Mouse (Mus musculus): ENCODE data around the gene Nt5dc2. TPM values are rescaled to one million over a fixed set of nuclear protein-coding genes. Genes with fewer than 3 reads are reported as not detected.

Nt5dc2 gene
- polyA plus RNA-seq, 1 experiment from 2014 or later: 458 TPM

- H3K36me3 ChIP-seq (ENCODE audit: control insufficient read depth, insufficient read depth, low read length): peaks cover 40% of the 10 kb centered on the region
- 88% methylated on average over 13 of the region's 13 CpGs for WGBS
- no peaks in the 10 kb centered on the region for H3K27me3 ChIP-seq (ENCODE audit: control insufficient read depth, insufficient read depth, low read length)
- DNase-seq (ENCODE audit: low spot score) (no peak), ATAC-seq (ENCODE audit: low FRiP score) (no peak)
- no peak overlapping the region for H3K4me2 ChIP-seq (replicated peaks; ENCODE audit: low read depth, low read length)
- no peak overlapping the region for H3K9ac ChIP-seq (ENCODE audit: low read depth, low read length)
- H3K4me1 ChIP-seq (replicated peaks; ENCODE audit: control insufficient read depth, insufficient read depth, low read length): no peaks in the 10 kb centered on the region
- no peak overlapping the region for H3K27ac ChIP-seq (ENCODE audit: low read depth, low read length)
- H3K4me3 ChIP-seq (ENCODE audit: low read depth, low read length): no peak overlapping the region
- H3K9me3 ChIP-seq (ENCODE audit: control insufficient read depth, low read length): no peaks in the 10 kb centered on the region
Observed at GRCm38 (mm10) chr14:31170963-31171362, 40.1 kb downstream of the Nt5dc2 start.

GRCm38 (mm10) chr14:31171386-31171785, 40.5 kb downstream of the Nt5dc2 start:
- H3K4me1 ChIP-seq (replicated peaks; ENCODE audit: control insufficient read depth, insufficient read depth, low read length): no peaks in the 10 kb centered on the region
- peaks cover 44% of the 10 kb centered on the region for H3K36me3 ChIP-seq (ENCODE audit: control insufficient read depth, insufficient read depth, low read length)
- DNase-seq (ENCODE audit: low spot score): no peak
- H3K4me2 ChIP-seq (replicated peaks; ENCODE audit: low read depth, low read length): no peak overlapping the region
- H3K27ac ChIP-seq (ENCODE audit: low read depth, low read length): no peak overlapping the region
- no peaks in the 10 kb centered on the region for H3K27me3 ChIP-seq (ENCODE audit: control insufficient read depth, insufficient read depth, low read length)
- no peaks in the 10 kb centered on the region for H3K9me3 ChIP-seq (ENCODE audit: control insufficient read depth, low read length)
- no peak overlapping the region for H3K9ac ChIP-seq (ENCODE audit: low read depth, low read length)
- no peak for ATAC-seq (ENCODE audit: low FRiP score)
- no peak overlapping the region for H3K4me3 ChIP-seq (ENCODE audit: low read depth, low read length)
- 90% methylated on average over 11 of the region's 11 CpGs for WGBS

DNA sequence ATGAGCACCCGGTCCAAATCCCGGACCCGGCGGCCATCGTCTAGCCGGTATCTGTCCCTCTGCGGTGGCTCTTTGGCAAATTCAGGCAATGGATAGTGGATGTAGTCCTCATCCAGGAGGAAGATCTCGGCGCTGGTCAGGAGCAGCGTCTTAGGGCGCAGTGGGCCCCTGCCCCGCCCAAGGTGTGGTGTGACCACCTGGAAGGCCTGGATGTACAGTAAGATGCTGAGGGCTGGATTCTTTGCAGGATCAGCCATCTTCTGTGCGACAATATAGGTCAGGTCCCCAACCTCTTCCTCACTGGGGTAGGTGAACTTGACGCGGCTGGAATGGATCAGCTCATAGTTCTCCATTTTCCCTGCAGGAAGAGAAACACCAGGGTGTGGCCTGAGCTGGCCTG, 41.0 kb downstream of the Nt5dc2 start:
- no peaks in the 10 kb centered on the region for H3K4me1 ChIP-seq (replicated peaks; ENCODE audit: control insufficient read depth, insufficient read depth, low read length)
- H3K9ac ChIP-seq (ENCODE audit: low read depth, low read length): no peak overlapping the region
- H3K4me2 ChIP-seq (replicated peaks; ENCODE audit: low read depth, low read length): no peak overlapping the region
- DNase-seq (ENCODE audit: low spot score) (no peak), ATAC-seq (ENCODE audit: low FRiP score) (no peak)
- 96% methylated on average over 15 of the region's 15 CpGs for WGBS
- H3K27ac ChIP-seq (ENCODE audit: low read depth, low read length): no peak overlapping the region
- no peaks in the 10 kb centered on the region for H3K9me3 ChIP-seq (ENCODE audit: control insufficient read depth, low read length)
- peaks cover 48% of the 10 kb centered on the region for H3K36me3 ChIP-seq (ENCODE audit: control insufficient read depth, insufficient read depth, low read length)
- no peaks in the 10 kb centered on the region for H3K27me3 ChIP-seq (ENCODE audit: control insufficient read depth, insufficient read depth, low read length)
- no peak overlapping the region for H3K4me3 ChIP-seq (ENCODE audit: low read depth, low read length)

DNA sequence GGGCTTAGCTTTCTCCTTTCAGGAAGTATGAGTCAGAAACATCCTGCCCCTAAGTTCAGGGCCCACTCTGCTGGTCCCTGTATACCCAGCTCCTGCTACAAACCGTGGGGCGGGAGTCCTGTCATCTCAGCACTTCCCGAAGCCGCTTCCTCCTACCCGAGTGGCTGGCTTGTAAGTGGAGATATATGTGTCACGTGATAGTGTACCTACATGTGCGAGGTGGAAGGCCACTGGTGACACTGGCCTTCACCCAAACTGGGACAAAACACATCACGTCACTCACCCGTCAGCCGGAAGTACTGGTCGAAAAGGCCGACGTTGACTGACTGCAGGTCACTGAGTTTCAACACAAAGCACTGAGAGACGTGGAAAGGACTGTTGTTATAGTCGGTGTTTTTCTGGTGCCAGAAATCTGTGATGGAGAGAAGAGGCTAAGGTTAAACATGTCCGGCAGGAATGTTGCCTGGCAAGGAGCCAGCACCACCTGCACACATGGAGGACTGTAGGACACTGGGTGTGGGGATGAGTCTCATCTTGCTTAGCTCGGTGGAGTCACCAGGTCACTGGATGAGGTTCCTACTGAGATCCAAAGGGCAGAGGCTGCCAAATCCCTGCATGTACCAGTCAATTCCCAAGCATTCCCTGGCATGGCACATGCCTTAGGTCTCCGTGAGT, 42.1 kb downstream of the Nt5dc2 start:
- ATAC-seq (ENCODE audit: low FRiP score) (no peak), DNase-seq (ENCODE audit: low spot score) (no peak)
- Histone ChIP-seq H3K4me2 (replicated peaks; ENCODE audit: low read depth, low read length) (no peak overlapping the region), H3K9ac (ENCODE audit: low read depth, low read length) (no peak overlapping the region), H3K9me3 (ENCODE audit: control insufficient read depth, low read length) (no peaks in the 10 kb centered on the region), H3K4me1 (replicated peaks; ENCODE audit: control insufficient read depth, insufficient read depth, low read length) (no peaks in the 10 kb centered on the region), H3K4me3 (ENCODE audit: low read depth, low read length) (no peak overlapping the region), H3K27ac (ENCODE audit: low read depth, low read length) (no peak overlapping the region), H3K36me3 (ENCODE audit: control insufficient read depth, insufficient read depth, low read length) (peaks cover 52% of the 10 kb centered on the region), H3K27me3 (ENCODE audit: control insufficient read depth, insufficient read depth, low read length) (no peaks in the 10 kb centered on the region)
- 90% methylated on average over 18 of the region's 18 CpGs for WGBS

DNA sequence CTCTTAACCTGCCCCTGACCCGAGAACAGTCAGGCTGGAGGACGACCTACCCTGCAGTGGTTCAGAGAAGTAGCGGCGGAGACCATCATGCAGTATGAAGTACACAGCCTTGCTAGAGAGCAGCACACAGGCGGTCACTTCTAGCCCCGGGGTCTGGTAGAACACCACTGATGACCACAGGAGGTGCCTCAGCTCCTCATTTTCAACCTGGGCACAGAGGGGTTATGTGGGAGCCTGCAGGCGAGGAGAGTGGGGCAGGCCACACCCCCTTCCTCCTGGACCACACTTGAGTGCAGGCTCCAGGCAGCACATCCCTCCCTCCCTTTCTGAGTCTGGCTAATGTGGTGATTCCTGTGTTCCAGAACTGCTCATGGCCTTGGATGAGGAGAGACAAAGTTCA, 42.7 kb downstream of the Nt5dc2 start:
- no peaks in the 10 kb centered on the region for H3K4me1 ChIP-seq (replicated peaks; ENCODE audit: control insufficient read depth, insufficient read depth, low read length)
- WGBS: 92% methylated on average over 7 of the region's 7 CpGs
- H3K36me3 ChIP-seq (ENCODE audit: control insufficient read depth, insufficient read depth, low read length): peaks cover 52% of the 10 kb centered on the region
- no peaks in the 10 kb centered on the region for H3K9me3 ChIP-seq (ENCODE audit: control insufficient read depth, low read length)
- no peak overlapping the region for H3K4me3 ChIP-seq (ENCODE audit: low read depth, low read length)
- no peak overlapping the region for H3K9ac ChIP-seq (ENCODE audit: low read depth, low read length)
- H3K27me3 ChIP-seq (ENCODE audit: control insufficient read depth, insufficient read depth, low read length): no peaks in the 10 kb centered on the region
- H3K4me2 ChIP-seq (replicated peaks; ENCODE audit: low read depth, low read length): no peak overlapping the region
- no peak for DNase-seq (ENCODE audit: low spot score)
- no peak overlapping the region for H3K27ac ChIP-seq (ENCODE audit: low read depth, low read length)
- no peak for ATAC-seq (ENCODE audit: low FRiP score)

DNA sequence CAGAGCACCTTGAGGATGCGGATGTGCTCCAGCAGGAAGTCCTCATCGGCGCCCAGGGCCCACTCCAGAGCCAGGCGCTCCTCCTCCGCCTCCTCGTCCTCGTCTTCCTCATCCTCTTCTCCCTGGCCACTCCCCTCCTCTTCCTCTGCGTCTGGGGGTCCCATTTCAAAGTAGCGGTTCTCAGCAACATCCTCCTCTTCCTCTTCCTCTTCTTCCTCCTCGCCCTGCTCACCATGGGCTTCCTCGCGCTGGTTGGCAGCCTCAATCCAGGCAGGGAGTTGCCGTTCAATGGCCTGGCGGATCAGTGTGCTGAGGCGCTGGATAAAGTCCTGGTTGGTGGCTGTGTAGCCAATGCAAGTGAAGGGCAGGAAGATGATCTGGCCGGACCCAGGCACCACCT, 46.4 kb downstream of the Nt5dc2 start:
- DNase-seq (ENCODE audit: low spot score) (no peak), ATAC-seq (ENCODE audit: low FRiP score) (no peak)
- Histone ChIP-seq H3K4me1 (replicated peaks; ENCODE audit: control insufficient read depth, insufficient read depth, low read length) (no peaks in the 10 kb centered on the region), H3K9ac (ENCODE audit: low read depth, low read length) (no peak overlapping the region), H3K27ac (ENCODE audit: low read depth, low read length) (no peak overlapping the region), H3K27me3 (ENCODE audit: control insufficient read depth, insufficient read depth, low read length) (no peaks in the 10 kb centered on the region), H3K36me3 (ENCODE audit: control insufficient read depth, insufficient read depth, low read length) (peaks cover 42% of the 10 kb centered on the region), H3K4me3 (ENCODE audit: low read depth, low read length) (no peak overlapping the region), H3K4me2 (replicated peaks; ENCODE audit: low read depth, low read length) (no peak overlapping the region), H3K9me3 (ENCODE audit: control insufficient read depth, low read length) (no peaks in the 10 kb centered on the region)
- WGBS: 92% methylated on average over 16 of the region's 16 CpGs

- H3K36me3 ChIP-seq (ENCODE audit: control insufficient read depth, insufficient read depth, low read length): peaks cover 41% of the 10 kb centered on the region
- ATAC-seq (ENCODE audit: low FRiP score) (no peak), DNase-seq (ENCODE audit: low spot score) (no peak)
- no peak overlapping the region for H3K27ac ChIP-seq (ENCODE audit: low read depth, low read length)
- 91% methylated on average over 5 of the region's 5 CpGs for WGBS
- H3K4me2 ChIP-seq (replicated peaks; ENCODE audit: low read depth, low read length): no peak overlapping the region
- no peak overlapping the region for H3K4me3 ChIP-seq (ENCODE audit: low read depth, low read length)
- H3K9me3 ChIP-seq (ENCODE audit: control insufficient read depth, low read length): no peaks in the 10 kb centered on the region
- no peak overlapping the region for H3K9ac ChIP-seq (ENCODE audit: low read depth, low read length)
- H3K27me3 ChIP-seq (ENCODE audit: control insufficient read depth, insufficient read depth, low read length): no peaks in the 10 kb centered on the region
- H3K4me1 ChIP-seq (replicated peaks; ENCODE audit: control insufficient read depth, insufficient read depth, low read length): no peaks in the 10 kb centered on the region
Observed at GRCm38 (mm10) chr14:31177715-31178114, 46.9 kb downstream of the Nt5dc2 start.

- H3K9ac ChIP-seq (ENCODE audit: low read depth, low read length): no peak overlapping the region
- H3K27ac ChIP-seq (ENCODE audit: low read depth, low read length): no peak overlapping the region
- no peak for ATAC-seq (ENCODE audit: low FRiP score)
- peaks cover 45% of the 10 kb centered on the region for H3K36me3 ChIP-seq (ENCODE audit: control insufficient read depth, insufficient read depth, low read length)
- H3K4me1 ChIP-seq (replicated peaks; ENCODE audit: control insufficient read depth, insufficient read depth, low read length): no peaks in the 10 kb centered on the region
- no peaks in the 10 kb centered on the region for H3K27me3 ChIP-seq (ENCODE audit: control insufficient read depth, insufficient read depth, low read length)
- no peaks in the 10 kb centered on the region for H3K9me3 ChIP-seq (ENCODE audit: control insufficient read depth, low read length)
- H3K4me3 ChIP-seq (ENCODE audit: low read depth, low read length): no peak overlapping the region
- no peak for DNase-seq (ENCODE audit: low spot score)
- WGBS: 96% methylated on average over 12 of the region's 12 CpGs
- H3K4me2 ChIP-seq (replicated peaks; ENCODE audit: low read depth, low read length): no peak overlapping the region
Observed at GRCm38 (mm10) chr14:31179677-31180365, 49.0 kb downstream of the Nt5dc2 start.

DNA sequence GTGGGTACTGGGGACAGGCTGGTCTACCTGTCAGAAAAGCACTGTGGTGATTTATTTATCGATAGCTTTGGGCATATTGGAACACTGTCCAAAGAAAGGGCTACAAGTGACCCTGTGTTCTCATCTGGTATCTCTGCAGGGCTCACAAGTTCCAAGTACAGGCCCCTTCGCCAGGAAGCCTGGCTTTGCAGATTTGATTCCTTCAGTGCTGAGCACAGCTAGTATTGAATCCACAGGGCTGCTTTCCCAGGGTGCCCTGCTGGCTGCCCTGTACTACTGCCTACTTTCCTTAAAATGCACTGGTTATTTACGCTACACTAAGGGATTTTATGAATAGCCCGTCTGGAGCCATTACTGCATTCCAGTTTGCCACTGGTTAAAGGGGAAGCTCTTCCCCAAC, 50.7 kb downstream of the Nt5dc2 start:
- Histone ChIP-seq H3K27ac (ENCODE audit: low read depth, low read length) (no peak overlapping the region), H3K4me1 (replicated peaks; ENCODE audit: control insufficient read depth, insufficient read depth, low read length) (no peaks in the 10 kb centered on the region), H3K27me3 (ENCODE audit: control insufficient read depth, insufficient read depth, low read length) (no peaks in the 10 kb centered on the region), H3K4me3 (ENCODE audit: low read depth, low read length) (no peak overlapping the region), H3K9ac (ENCODE audit: low read depth, low read length) (no peak overlapping the region), H3K9me3 (ENCODE audit: control insufficient read depth, low read length) (no peaks in the 10 kb centered on the region), H3K4me2 (replicated peaks; ENCODE audit: low read depth, low read length) (no peak overlapping the region), H3K36me3 (ENCODE audit: control insufficient read depth, insufficient read depth, low read length) (peaks cover 42% of the 10 kb centered on the region)
- WGBS: 90% methylated on average over 4 of the region's 4 CpGs
- DNase-seq (ENCODE audit: low spot score) (no peak), ATAC-seq (ENCODE audit: low FRiP score) (no peak)
